Mouse (Mus musculus) layer of hippocampus, adult 2 months (tissue): ENCODE data around the gene Olfr1425. TPM values are rescaled to one million over a fixed set of nuclear protein-coding genes. Genes with fewer than 3 reads are reported as not detected.

ENCODE experiments used
- DNase-seq, 2 experiments: peaks; one replicate each; pipeline ENCODE4 v3.0.0; 2022; ENCODE audit warnings: low spot score in 2 of 2
- H3K27ac ChIP-seq: fragments of 200-600 bp; 2 replicates; pipeline ENCODE4 v1.8.1; 2022
- H3K4me3 ChIP-seq: fragments of 200-600 bp; 2 replicates; pipeline ENCODE4 v1.8.1; 2022; ENCODE audit warnings: mild to moderate bottlenecking
- CTCF ChIP-seq: fragments of 200-600 bp; conservative IDR thresholded peaks from 2 replicates; pipeline ENCODE4 v1.8.1; 2022; ENCODE audit warnings: antibody characterized with exemption, mild to moderate bottlenecking, moderate library complexity
- total RNA-seq, 2 experiments: library from RNA; stranded (reverse); gene quantifications; 2 replicates each; pipeline ENCODE4 v1.2.3; 2021

Olfr1425 gene
- total RNA-seq, 2 experiments from 2014 or later, result not detected

- TF ChIP-seq CTCF, result no peak
- Histone ChIP-seq H3K4me3 (no peak overlapping the region), H3K27ac (peak overlapping the region; percentile 28; the same call in 1 of the 2 replicates)
- no peak for DNase-seq
These were observed 50.9 kb downstream of the Olfr1425 start for GRCm38 (mm10) chr19:12026606-12027005.

- no peak overlapping the region for H3K4me3 ChIP-seq
- no peak for DNase-seq
- H3K27ac ChIP-seq, result no peak overlapping the region
- TF ChIP-seq CTCF, result no peak
These were observed 52.2 kb downstream of the Olfr1425 start for GRCm38 (mm10) chr19:12025333-12025732.

- no peak for DNase-seq
- H3K4me3 ChIP-seq, result no peak overlapping the region
- no peak for TF ChIP-seq CTCF
- no peak overlapping the region for H3K27ac ChIP-seq
These were observed 53.4 kb downstream of the Olfr1425 start for GRCm38 (mm10) chr19:12024149-12024548.

Other genes with a start within 250 kb of the Olfr1425 start
- not detected for gene Olfr1417, start 238.5 kb downstream of the Olfr1425 start, total RNA-seq
- gene Olfr1418, start 216.7 kb downstream of the Olfr1425 start, total RNA-seq, result not detected
- not detected for gene Olfr1419, start 202.6 kb downstream of the Olfr1425 start, total RNA-seq
- not detected for gene Olfr1420, start 191.2 kb downstream of the Olfr1425 start, total RNA-seq
- gene Patl1, start 165.3 kb downstream of the Olfr1425 start, total RNA-seq, result 10 to 100 TPM; 19.7 to 21.1 TPM
- gene Osbp, start 111.8 kb downstream of the Olfr1425 start, total RNA-seq, result 10 to 100 TPM; 50.3 to 50.9 TPM
- not detected for gene Olfr1423, start 36.4 kb downstream of the Olfr1425 start, total RNA-seq
- gene Olfr1424, start 15.0 kb downstream of the Olfr1425 start, total RNA-seq, result not detected
- gene Olfr1426, start 14.3 kb upstream of the Olfr1425 start, total RNA-seq, result not detected
- not detected for gene Olfr1427, start 25.6 kb upstream of the Olfr1425 start, total RNA-seq
- gene Olfr1428, start 38.2 kb upstream of the Olfr1425 start, total RNA-seq, result not detected
- gene Olfr76, start 45.5 kb upstream of the Olfr1425 start, total RNA-seq, result not detected
- gene Olfr1555-ps1, start 92.4 kb upstream of the Olfr1425 start, total RNA-seq, result not detected
- gene Olfr1431, start 122.9 kb upstream of the Olfr1425 start, total RNA-seq, result not detected
- gene Olfr1432, start 154.9 kb upstream of the Olfr1425 start, total RNA-seq, result not detected
- not detected for gene Olfr262, start 163.9 kb upstream of the Olfr1425 start, total RNA-seq
- not detected for gene Olfr235, start 183.3 kb upstream of the Olfr1425 start, total RNA-seq
- not detected for gene Olfr1434, start 202.1 kb upstream of the Olfr1425 start, total RNA-seq
- gene Olfr1436, start 221.4 kb upstream of the Olfr1425 start, total RNA-seq, result not detected
- gene Olfr1437, start 247.4 kb upstream of the Olfr1425 start, total RNA-seq, result not detected